Mouse (Mus musculus): ENCODE measurements around the gene Stat3. TPM values are rescaled to one million over a fixed set of nuclear protein-coding genes. Genes with fewer than 3 reads are reported as not detected.

The Stat3 gene
- polyA plus RNA-seq, 1 experiment from 2014 or later: 40.0 TPM

GRCm38 (mm10) chr11:100975241-100975640, 35.9 kb upstream of the Stat3 start:
- H3K4me1 ChIP-seq (ENCODE audit: control insufficient read depth, insufficient read depth, low read length): no peaks in the 10 kb centered on the region
- no peaks in the 10 kb centered on the region for H3K36me3 ChIP-seq (ENCODE audit: control insufficient read depth, insufficient read depth, low read length)
- WGBS: 74% methylated on average over 7 of the region's 7 CpGs
- H3K9ac ChIP-seq (ENCODE audit: low read depth, low read length): no peak overlapping the region
- no peak for ATAC-seq (ENCODE audit: low FRiP score, low TSS enrichment)
- H3K27me3 ChIP-seq (ENCODE audit: control insufficient read depth, insufficient read depth, low read length): peaks cover 24% of the 10 kb centered on the region
- no peak overlapping the region for H3K4me2 ChIP-seq (replicated peaks; ENCODE audit: low read depth, low read length)
- H3K27ac ChIP-seq (ENCODE audit: low read depth, low read length): no peak overlapping the region
- no peak overlapping the region for H3K4me3 ChIP-seq (ENCODE audit: low read length)
- H3K9me3 ChIP-seq (ENCODE audit: control insufficient read depth, low read length): no peaks in the 10 kb centered on the region

- H3K4me2 ChIP-seq (replicated peaks; ENCODE audit: low read depth, low read length): no peak overlapping the region
- H3K27me3 ChIP-seq (ENCODE audit: control insufficient read depth, insufficient read depth, low read length): peaks cover 31% of the 10 kb centered on the region
- no peaks in the 10 kb centered on the region for H3K9me3 ChIP-seq (ENCODE audit: control insufficient read depth, low read length)
- no peaks in the 10 kb centered on the region for H3K36me3 ChIP-seq (ENCODE audit: control insufficient read depth, insufficient read depth, low read length)
- no peak for ATAC-seq (ENCODE audit: low FRiP score, low TSS enrichment)
- H3K4me3 ChIP-seq (ENCODE audit: low read length): no peak overlapping the region
- no peak overlapping the region for H3K27ac ChIP-seq (ENCODE audit: low read depth, low read length)
- 72% methylated on average over 14 of the region's 14 CpGs for WGBS
- no peak overlapping the region for H3K9ac ChIP-seq (ENCODE audit: low read depth, low read length)
- H3K4me1 ChIP-seq (ENCODE audit: control insufficient read depth, insufficient read depth, low read length): no peaks in the 10 kb centered on the region
Measured at GRCm38 (mm10) chr11:100974381-100974970, 35.1 kb upstream of the Stat3 start.

GRCm38 (mm10) chr11:100973245-100973644, 33.9 kb upstream of the Stat3 start:
- no peak for ATAC-seq (ENCODE audit: low FRiP score, low TSS enrichment)
- WGBS: 94% methylated on average over 7 of the region's 7 CpGs
- no peak overlapping the region for H3K9ac ChIP-seq (ENCODE audit: low read depth, low read length)

GRCm38 (mm10) chr11:100971455-100971854, 32.1 kb upstream of the Stat3 start:
- no peak overlapping the region for H3K4me2 ChIP-seq (replicated peaks; ENCODE audit: low read depth, low read length)
- H3K4me1 ChIP-seq (ENCODE audit: control insufficient read depth, insufficient read depth, low read length): no peaks in the 10 kb centered on the region
- no peak overlapping the region for H3K4me3 ChIP-seq (ENCODE audit: low read length)
- H3K27ac ChIP-seq (ENCODE audit: low read depth, low read length): no peak overlapping the region
- peaks cover 44% of the 10 kb centered on the region for H3K27me3 ChIP-seq (ENCODE audit: control insufficient read depth, insufficient read depth, low read length)
- H3K9me3 ChIP-seq (ENCODE audit: control insufficient read depth, low read length): no peaks in the 10 kb centered on the region
- no peak overlapping the region for H3K9ac ChIP-seq (ENCODE audit: low read depth, low read length)
- no peak for ATAC-seq (ENCODE audit: low FRiP score, low TSS enrichment)
- H3K36me3 ChIP-seq (ENCODE audit: control insufficient read depth, insufficient read depth, low read length): no peaks in the 10 kb centered on the region
- 68% methylated on average over 10 of the region's 10 CpGs for WGBS

More at GRCm38 (mm10) chr11:100973245-100973644, 33.9 kb upstream of the Stat3 start:
- H3K36me3 ChIP-seq (ENCODE audit: control insufficient read depth, insufficient read depth, low read length): no peaks in the 10 kb centered on the region
- no peaks in the 10 kb centered on the region for H3K4me1 ChIP-seq (ENCODE audit: control insufficient read depth, insufficient read depth, low read length)
- peaks cover 41% of the 10 kb centered on the region for H3K27me3 ChIP-seq (ENCODE audit: control insufficient read depth, insufficient read depth, low read length)
- no peak overlapping the region for H3K4me3 ChIP-seq (ENCODE audit: low read length)
- no peak overlapping the region for H3K27ac ChIP-seq (ENCODE audit: low read depth, low read length)
- H3K4me2 ChIP-seq (replicated peaks; ENCODE audit: low read depth, low read length): no peak overlapping the region
- H3K9me3 ChIP-seq (ENCODE audit: control insufficient read depth, low read length): no peaks in the 10 kb centered on the region

GRCm38 (mm10) chr11:100970557-100970937, 31.2 kb upstream of the Stat3 start, which contains the start of gene Cavin1:
Gene Cavin1, minus strand, starts transcription at chr11:100970887.
- Histone ChIP-seq H3K27me3 (ENCODE audit: control insufficient read depth, insufficient read depth, low read length) (peaks cover 44% of the 10 kb centered on the region), H3K4me1 (ENCODE audit: control insufficient read depth, insufficient read depth, low read length) (no peaks in the 10 kb centered on the region), H3K27ac (ENCODE audit: low read depth, low read length) (peak within 1 kb of the TSS; percentile 65), H3K4me3 (ENCODE audit: low read length) (peak within 1 kb of the TSS; percentile 49), H3K36me3 (ENCODE audit: control insufficient read depth, insufficient read depth, low read length) (no peaks in the 10 kb centered on the region), H3K9ac (ENCODE audit: low read depth, low read length) (peak within 1 kb of the TSS; percentile 67), H3K4me2 (replicated peaks; ENCODE audit: low read depth, low read length) (peak within 1 kb of the TSS; percentile 51), H3K9me3 (ENCODE audit: control insufficient read depth, low read length) (no peaks in the 10 kb centered on the region)
- WGBS: 1% methylated on average over 20 of the region's 20 CpGs
- peak; percentile 88 for ATAC-seq (ENCODE audit: low FRiP score, low TSS enrichment)

- H3K9me3 ChIP-seq (ENCODE audit: control insufficient read depth, low read length): no peaks in the 10 kb centered on the region
- WGBS: under 1% methylated on average over 65 of the region's 65 CpGs
- H3K4me2 ChIP-seq (replicated peaks; ENCODE audit: low read depth, low read length): peak overlapping the region; percentile 51
- H3K27ac ChIP-seq (ENCODE audit: low read depth, low read length): peak overlapping the region; percentile 65
- no peaks in the 10 kb centered on the region for H3K36me3 ChIP-seq (ENCODE audit: control insufficient read depth, insufficient read depth, low read length)
- peak; percentile 63 for ATAC-seq (ENCODE audit: low FRiP score, low TSS enrichment)
- peaks cover 44% of the 10 kb centered on the region for H3K27me3 ChIP-seq (ENCODE audit: control insufficient read depth, insufficient read depth, low read length)
- peak overlapping the region; percentile 67 for H3K9ac ChIP-seq (ENCODE audit: low read depth, low read length)
- no peaks in the 10 kb centered on the region for H3K4me1 ChIP-seq (ENCODE audit: control insufficient read depth, insufficient read depth, low read length)
- H3K4me3 ChIP-seq (ENCODE audit: low read length): peak overlapping the region; percentile 49
Measured at GRCm38 (mm10) chr11:100969744-100970556, 30.6 kb upstream of the Stat3 start.

- no peaks in the 10 kb centered on the region for H3K9me3 ChIP-seq (ENCODE audit: control insufficient read depth, low read length)
- no peaks in the 10 kb centered on the region for H3K36me3 ChIP-seq (ENCODE audit: control insufficient read depth, insufficient read depth, low read length)
- 3% methylated on average over 35 of the region's 35 CpGs for WGBS
- peak overlapping the region; percentile 65; the same call in 1 of the 2 replicates for H3K27ac ChIP-seq (ENCODE audit: low read depth, low read length)
- peak overlapping the region; percentile 67 for H3K9ac ChIP-seq (ENCODE audit: low read depth, low read length)
- peak overlapping the region; percentile 49 for H3K4me3 ChIP-seq (ENCODE audit: low read length)
- peaks cover 40% of the 10 kb centered on the region for H3K27me3 ChIP-seq (ENCODE audit: control insufficient read depth, insufficient read depth, low read length)
- no peaks in the 10 kb centered on the region for H3K4me1 ChIP-seq (ENCODE audit: control insufficient read depth, insufficient read depth, low read length)
- peak overlapping the region; percentile 51 for H3K4me2 ChIP-seq (replicated peaks; ENCODE audit: low read depth, low read length)
- 0 out of 2 replicates have a peak, but pooled peaks have one; percentile 3 for ATAC-seq (ENCODE audit: low FRiP score, low TSS enrichment)
Measured at GRCm38 (mm10) chr11:100969189-100969743, 29.9 kb upstream of the Stat3 start.

- no peaks in the 10 kb centered on the region for H3K4me1 ChIP-seq (ENCODE audit: control insufficient read depth, insufficient read depth, low read length)
- H3K9ac ChIP-seq (ENCODE audit: low read depth, low read length): peak overlapping the region; percentile 67; the same call in 1 of the 2 replicates
Measured at GRCm38 (mm10) chr11:100968501-100968900, 29.2 kb upstream of the Stat3 start.

More at GRCm38 (mm10) chr11:100968501-100968900, 29.2 kb upstream of the Stat3 start:
- 75% methylated on average over 5 of the region's 5 CpGs for WGBS
- no peaks in the 10 kb centered on the region for H3K36me3 ChIP-seq (ENCODE audit: control insufficient read depth, insufficient read depth, low read length)
- peak overlapping the region; percentile 51 for H3K4me2 ChIP-seq (replicated peaks; ENCODE audit: low read depth, low read length)
- H3K9me3 ChIP-seq (ENCODE audit: control insufficient read depth, low read length): no peaks in the 10 kb centered on the region
- peak overlapping the region; percentile 49 for H3K4me3 ChIP-seq (ENCODE audit: low read length)
- no peak for ATAC-seq (ENCODE audit: low FRiP score, low TSS enrichment)
- peaks cover 39% of the 10 kb centered on the region for H3K27me3 ChIP-seq (ENCODE audit: control insufficient read depth, insufficient read depth, low read length)
- H3K27ac ChIP-seq (ENCODE audit: low read depth, low read length): no peak overlapping the region

Measured in kidney, embryonic 14.5 days (tissue).